Mouse (Mus musculus): ENCODE data around the gene Lsmem1. TPM values are rescaled to one million over a fixed set of nuclear protein-coding genes. Genes with fewer than 3 reads are reported as not detected.

Lsmem1 gene
- polyA plus RNA-seq (2017; shearing (Covaris generic)): not detected

DNA sequence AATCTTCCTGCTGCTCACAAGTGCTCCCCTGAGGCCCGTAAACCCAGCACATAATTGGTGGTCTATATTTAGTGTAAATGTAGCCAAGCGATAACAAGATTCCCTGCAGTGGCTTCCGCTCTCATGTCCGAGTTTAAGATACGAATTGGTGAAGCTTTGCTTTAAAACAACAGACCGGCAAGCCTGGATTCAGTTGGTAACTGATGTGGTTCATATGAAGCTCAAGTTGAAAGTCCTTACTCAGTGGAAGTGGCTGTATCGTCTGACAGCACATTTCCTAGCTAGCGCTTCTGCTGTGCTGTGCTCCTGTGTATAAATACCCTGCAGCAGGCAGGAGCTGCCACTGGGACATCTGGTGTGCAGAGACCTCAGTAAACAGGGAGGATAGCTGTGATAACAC, at the start of gene Lsmem1:
Gene Lsmem1, minus strand, starts transcription at position 189 of the 400 bp plus-strand sequence.

DNA sequence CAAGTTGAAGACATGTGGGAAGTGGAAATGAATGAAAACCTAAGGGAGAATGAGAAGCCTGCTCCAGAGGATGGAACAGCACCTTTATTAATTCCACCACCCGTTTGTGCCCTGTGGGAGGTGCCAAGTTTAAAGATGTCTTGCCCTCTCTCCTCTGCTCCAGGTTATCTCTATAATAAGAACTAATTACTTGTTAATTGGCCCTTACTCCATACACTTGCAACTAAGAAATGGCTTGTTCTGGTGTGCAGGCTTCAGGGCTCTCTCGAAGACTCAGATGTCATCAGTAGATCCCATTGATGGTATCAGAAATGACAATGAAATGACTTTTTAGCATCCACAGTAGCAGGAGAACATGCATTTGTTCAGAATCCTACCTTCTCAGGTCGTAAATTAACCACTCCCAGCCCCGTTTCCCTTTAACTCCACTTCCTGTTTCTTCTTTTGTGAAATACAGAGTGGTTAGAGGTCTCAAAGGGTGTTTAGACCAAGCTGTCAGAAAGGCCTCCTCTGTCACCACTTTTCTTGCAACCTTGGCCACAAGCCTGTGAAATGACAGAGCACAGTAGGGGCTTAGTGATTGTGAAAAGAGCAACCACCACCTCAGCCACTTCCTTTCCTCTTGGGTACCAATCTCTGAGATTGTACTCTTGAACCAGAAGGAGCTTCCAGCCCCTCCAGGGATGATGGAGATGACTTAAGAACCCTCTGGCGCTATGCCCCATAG, 49.3 kb upstream of the Lsmem1 start, which contains the start of gene Ifrd1:
Gene Ifrd1, minus strand, starts transcription at position 51 of the 727 bp plus-strand sequence.

DNA sequence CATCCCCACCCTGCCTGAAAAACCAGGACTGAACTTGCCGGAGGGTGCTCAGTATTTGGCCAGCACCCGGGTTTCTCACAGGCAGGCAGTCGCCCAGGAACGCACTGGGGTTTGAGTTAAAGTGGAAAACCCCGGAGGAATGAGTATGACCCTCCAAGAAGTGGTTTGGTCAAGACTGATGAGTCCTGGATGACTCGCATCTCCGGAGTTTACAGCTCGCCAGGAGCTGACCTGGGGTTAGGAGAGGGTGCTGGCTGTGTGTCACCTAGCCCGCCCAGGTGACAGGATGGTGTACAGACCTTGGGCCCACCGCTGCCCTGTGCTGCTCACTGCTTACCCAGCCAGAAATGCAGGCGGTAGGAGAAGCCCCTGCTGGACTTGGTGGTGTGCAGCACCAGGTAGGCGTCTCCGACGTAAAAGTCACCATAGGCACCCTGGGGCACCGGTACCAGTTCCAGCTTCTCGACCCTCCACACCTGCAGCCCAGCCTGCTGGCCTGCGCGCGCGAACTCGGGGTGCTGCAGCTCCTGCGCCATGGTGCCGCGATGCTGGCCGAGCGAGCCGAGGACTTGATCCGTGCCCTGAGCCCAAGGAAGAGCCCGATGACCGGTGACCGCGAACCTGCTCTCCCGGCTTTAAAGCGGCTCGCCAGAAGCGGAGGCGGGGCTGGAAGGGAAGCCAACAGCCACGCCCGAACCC, 65.6 kb downstream of the Lsmem1 start, which contains the start of gene Scin:
Gene Scin, minus strand, starts transcription at position 656 of the 699 bp plus-strand sequence.

Other genes with a start within 250 kb of the Lsmem1 start
- gene Arl4a, start 161.5 kb downstream of the Lsmem1 start, polyA plus RNA-seq (2017; shearing (Covaris generic)): 51.0 TPM
- gene Scin, start 65.3 kb downstream of the Lsmem1 start, polyA plus RNA-seq (2017; shearing (Covaris generic)): 0.71 TPM
- gene Ifrd1, start 49.0 kb upstream of the Lsmem1 start, polyA plus RNA-seq (2017; shearing (Covaris generic)): 152 TPM
- 36.9 TPM for gene Zfp277, start 246.4 kb upstream of the Lsmem1 start, polyA plus RNA-seq (2017; shearing (Covaris generic))
- gene Dock4, start 246.5 kb upstream of the Lsmem1 start, polyA plus RNA-seq (2017; shearing (Covaris generic)): 2.8 TPM

All from CD4-positive, CD25-positive, alpha-beta regulatory T cell (primary cell).